Mouse (Mus musculus) heart, postnatal 10 days (tissue): ENCODE data around the gene Cyb5d1. TPM values are rescaled to one million over a fixed set of nuclear protein-coding genes. Genes with fewer than 3 reads are reported as not detected.

Source experiments
- DNase-seq, 2 experiments: peaks; one replicate each; pipeline ENCODE4 v3.0.0; 2021
- intact Hi-C: fragments of 180-260 bp; cut with DNase I; formaldehyde crosslinking; loops from one replicate; pipeline ENCODE4 v1.15.1; 2025
- total RNA-seq, 2 experiments: library from RNA; stranded (reverse); gene quantifications; 2 replicates each; pipeline ENCODE4 v1.2.3; 2021

The Cyb5d1 gene
- total RNA-seq, 2 experiments from 2014 or later = 27.5 to 30.2 TPM

DNA sequence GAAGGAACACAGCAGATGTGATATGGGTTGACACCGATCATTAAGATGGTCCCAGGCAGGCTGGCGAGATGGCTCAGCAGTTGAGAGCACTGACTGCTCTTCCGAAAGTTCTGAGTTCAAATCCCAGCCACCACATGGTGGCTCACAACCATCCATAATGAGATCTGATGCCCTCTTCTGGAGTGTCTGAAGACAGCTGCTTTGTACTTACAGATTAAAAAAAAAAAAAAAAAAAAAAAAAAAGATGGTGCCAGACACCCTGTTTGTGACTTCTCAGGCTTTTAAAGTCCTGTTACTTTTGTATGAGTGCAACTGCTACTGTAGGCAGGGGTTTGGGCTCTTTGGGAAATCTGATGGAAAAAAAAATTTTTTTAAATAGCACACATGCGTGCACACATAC, 6.8 kb downstream of the Cyb5d1 start:
- DNase-seq = no peak
- intact Hi-C loops = loop anchor here (2.0 to 5.0 kb wide), 3 partner anchors 26 to 196 kb away; no protein-coding TSS in a partner anchor

- DNase-seq = no peak
- intact Hi-C loops = loop anchor here (5.0 kb wide), 1 partner anchor 194 kb away; no protein-coding TSS in a partner anchor
Observed at GRCm38 (mm10) chr11:69386758-69387157, 8.7 kb downstream of the Cyb5d1 start.

DNA sequence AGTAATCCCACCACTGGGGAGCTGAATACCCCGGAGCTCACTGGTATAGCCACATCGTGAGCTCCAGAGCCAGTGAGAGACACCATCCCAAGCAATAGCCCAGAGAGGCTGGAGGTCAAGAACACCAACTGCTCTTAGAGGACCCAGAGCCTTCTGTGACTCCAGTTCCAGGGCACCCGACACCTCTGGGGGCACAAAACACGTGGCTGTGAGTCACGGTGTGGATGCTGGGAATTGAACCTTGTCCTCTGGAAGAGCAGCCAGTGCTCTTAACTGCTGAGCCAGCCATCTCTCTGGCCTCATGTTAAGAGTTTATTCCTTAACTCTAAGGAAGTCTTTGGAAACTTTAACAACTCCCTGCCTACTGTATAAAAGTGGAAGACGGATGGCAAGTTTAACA, 10.5 kb downstream of the Cyb5d1 start:
- no peak for DNase-seq
- intact Hi-C loops = loop anchor here (5.0 kb wide), 1 partner anchor 193 kb away; no protein-coding TSS in a partner anchor

DNA sequence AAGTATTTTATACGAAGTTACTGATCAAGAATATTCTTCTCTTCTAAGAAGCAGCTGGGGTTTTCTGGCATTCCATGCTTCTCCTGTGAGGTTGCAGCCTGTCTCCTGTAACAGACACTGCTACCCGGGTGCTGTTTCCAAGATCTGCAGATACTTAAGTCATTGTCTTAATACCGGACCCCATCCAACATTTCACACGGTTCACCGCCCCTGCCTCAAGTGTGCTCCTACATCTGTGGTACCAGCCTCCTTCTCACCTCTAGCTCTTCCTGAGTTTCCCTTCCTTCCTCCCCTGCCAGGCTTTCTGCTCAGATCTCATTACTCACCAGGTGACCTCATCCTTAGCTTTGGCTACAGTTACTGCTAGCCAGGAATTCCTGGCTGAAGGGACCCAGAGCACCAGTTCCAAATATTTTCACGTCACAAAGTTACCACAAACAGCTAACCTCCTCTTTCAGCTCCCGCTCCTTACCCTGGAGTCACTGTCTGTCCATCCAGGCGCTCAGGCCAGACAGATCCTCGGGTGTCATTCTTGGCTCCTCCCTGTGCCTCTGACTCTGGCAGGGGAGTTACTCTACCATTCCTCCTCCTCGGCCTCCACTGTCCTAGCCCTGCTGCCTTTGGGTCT, 12.8 kb downstream of the Cyb5d1 start:
- DNase-seq = peak in 1 of 2 experiments; percentile 44
- intact Hi-C loops = no loop called here

DNA sequence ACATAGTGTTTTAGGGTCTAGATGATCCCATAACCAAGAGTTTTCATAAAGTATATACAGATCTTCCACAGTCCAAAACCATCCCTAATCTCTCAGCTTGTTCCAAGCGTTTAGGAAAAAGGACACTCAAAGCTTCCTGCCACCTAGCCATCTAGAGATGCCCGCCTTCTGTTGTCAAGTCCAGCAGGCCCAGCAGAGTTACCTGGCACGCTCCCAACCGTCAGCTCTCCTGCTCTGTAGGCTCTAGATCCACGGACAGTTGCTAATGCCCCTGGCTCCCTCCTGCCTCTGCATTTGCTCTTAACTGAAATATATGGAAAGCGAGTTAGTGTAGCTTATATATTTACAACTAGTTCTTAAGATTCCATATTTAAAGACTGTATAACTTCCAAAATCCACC, 14.1 kb downstream of the Cyb5d1 start:
- intact Hi-C loops = no loop called here
- no peak for DNase-seq

DNA sequence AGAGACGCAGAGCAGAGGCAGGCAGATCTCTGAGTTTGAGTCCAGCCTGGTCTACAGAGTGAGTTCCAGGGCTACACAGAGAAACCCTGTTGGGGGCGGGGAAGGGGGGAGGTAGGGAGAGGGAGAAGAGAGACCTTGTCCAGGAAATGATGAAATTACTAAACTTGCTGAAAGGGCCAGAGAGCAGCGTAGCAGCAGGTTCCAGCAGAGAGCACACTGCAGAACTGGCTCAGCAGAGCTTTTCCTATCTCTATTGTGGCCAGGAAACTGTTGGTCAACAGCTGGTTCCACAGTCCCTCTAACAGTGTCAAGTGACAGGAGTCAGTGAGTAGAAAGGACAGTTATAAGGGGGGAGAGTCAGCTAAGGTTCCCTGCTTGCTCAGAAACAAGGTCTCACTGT, 15.8 kb downstream of the Cyb5d1 start:
- intact Hi-C loops = no loop called here
- DNase-seq = no peak

- no peak for DNase-seq
- intact Hi-C loops = no loop called here
Observed at GRCm38 (mm10) chr11:69377766-69378165, 17.7 kb downstream of the Cyb5d1 start.

- DNase-seq = no peak
- intact Hi-C loops = no loop called here
Observed at GRCm38 (mm10) chr11:69375646-69376045, 19.8 kb downstream of the Cyb5d1 start.

GRCm38 (mm10) chr11:69373223-69373965, 22.0 kb downstream of the Cyb5d1 start:
- intact Hi-C loops = loop anchor here (5.0 kb wide), 1 partner anchor 246 kb away; the partner anchor contains the start of gene Aloxe3
- no peak for DNase-seq

GRCm38 (mm10) chr11:69372780-69373170, 22.7 kb downstream of the Cyb5d1 start:
- intact Hi-C loops = loop anchor here (5.0 kb wide), 1 partner anchor 245 kb away; the partner anchor contains the start of gene Aloxe3
- DNase-seq = peak in 1 of 2 experiments; percentile 33

GRCm38 (mm10) chr11:69372056-69372779, 23.2 kb downstream of the Cyb5d1 start:
- intact Hi-C loops = loop anchor here (5.0 kb wide), 1 partner anchor 245 kb away; the partner anchor contains the start of gene Aloxe3
- DNase-seq = peak; percentile 33 to 34

GRCm38 (mm10) chr11:69371601-69372000, 23.8 kb downstream of the Cyb5d1 start:
- DNase-seq = no peak
- intact Hi-C loops = loop anchor here (5.0 kb wide), 1 partner anchor 244 kb away; the partner anchor contains the start of gene Aloxe3

DNA sequence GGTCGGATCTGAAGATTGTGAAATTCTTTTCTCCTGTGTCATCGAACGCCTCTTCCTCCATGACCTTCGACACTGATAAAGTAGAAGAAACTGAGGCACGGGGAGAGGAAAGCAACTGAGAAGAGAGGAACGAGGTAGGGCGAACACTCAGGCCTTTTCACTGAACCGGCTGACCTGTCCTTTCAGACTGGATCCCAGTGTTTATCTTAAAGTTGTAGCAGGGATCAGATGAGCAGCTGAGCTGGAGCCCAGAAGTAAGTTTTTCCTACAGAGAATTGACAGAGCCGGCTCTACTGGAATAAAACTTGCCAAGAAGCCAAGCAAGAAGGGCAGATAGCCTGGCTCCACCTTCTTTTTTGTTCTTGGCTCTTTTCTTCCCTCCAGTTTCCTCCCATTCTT, 24.6 kb downstream of the Cyb5d1 start:
- intact Hi-C loops = loop anchor here (5.0 kb wide), 1 partner anchor 244 kb away; the partner anchor contains the start of gene Aloxe3
- no peak for DNase-seq

GRCm38 (mm10) chr11:69369990-69370816, 25.2 kb downstream of the Cyb5d1 start:
- DNase-seq = no peak
- intact Hi-C loops = loop anchor here (5.0 kb wide), 1 partner anchor 243 kb away; the partner anchor contains the start of gene Aloxe3

DNA sequence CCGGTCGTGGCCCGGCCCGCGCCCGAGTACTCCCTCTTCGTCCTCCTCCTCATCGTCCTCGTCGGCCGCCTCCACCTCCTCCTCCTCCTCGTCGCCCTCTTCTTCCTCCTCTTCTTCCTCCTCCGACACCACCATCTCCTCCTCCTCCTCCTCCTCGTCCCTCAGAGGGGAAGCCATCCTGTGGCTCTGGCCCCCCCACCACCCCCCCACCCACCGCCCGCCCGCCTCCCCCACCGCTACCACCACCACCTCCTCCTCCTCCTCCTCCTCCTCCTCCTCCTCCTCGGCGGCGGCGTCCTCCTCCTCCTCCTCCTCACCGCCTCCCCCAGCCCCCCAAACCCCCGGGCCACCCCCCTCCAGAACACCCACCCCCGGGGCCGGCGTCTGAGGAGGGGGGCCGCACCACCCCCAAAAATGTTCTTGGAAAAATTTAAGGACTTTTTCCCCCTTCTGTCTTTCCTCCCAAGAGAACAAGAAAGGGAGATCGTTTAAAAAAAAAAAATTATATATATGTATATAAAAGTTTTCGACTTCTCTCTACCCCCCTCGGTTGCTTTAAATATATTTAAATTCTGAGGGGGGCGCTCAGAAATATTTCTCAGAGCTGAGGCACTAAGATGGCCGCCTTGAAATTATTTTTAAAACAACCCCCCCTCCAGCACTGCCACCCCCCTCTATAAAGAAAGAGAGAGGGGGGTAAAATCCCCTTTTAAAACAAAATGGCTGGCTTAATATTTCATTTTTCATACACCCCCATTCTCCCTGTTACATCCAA, 26.0 kb downstream of the Cyb5d1 start, which contains the start of gene Chd3:
TSS of gene Chd3 (minus strand) at position 192 of the 775 bp plus-strand sequence.
- intact Hi-C loops = no loop called here
- no peak for DNase-seq

GRCm38 (mm10) chr11:69368356-69369214, 26.8 kb downstream of the Cyb5d1 start:
- intact Hi-C loops = no loop called here
- peak; percentile 44 to 62 for DNase-seq

DNA sequence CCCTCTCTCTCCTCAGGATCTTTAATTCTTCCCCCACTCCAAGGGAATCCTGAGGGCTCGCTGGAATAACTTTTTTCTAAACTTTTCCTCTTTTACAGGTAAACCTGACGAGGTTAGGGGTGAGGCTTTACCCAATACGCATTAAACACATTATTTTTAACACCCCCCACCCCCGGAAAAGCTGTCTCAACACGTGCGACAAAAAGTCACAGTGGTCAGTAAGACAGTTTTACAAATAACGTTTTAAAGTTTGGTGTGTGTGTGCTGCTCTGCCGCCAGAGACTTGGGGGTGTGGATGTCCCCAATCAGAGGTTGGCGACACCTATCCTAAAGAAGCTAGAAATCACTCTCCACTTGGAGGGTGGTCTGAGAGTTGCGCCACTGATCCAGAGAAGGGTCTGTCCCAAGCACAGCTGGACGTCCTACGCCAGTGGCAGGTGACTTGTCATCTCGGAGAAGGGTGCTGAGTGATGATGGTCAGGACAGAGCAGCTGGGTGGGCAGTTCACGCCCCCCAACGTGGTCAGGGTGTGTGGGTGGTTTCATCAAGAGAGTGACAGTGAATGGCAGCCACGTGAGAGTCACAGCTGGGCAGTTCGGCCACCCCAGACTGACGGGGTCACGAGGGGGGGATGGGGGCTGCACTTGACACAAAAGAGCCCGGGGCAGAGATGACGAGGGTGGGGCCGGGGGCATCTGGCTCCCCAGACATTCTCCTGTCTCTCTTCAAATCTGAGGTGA, 27.6 kb downstream of the Cyb5d1 start:
- intact Hi-C loops = no loop called here

More for the DNA sequence above, 27.6 kb downstream of the Cyb5d1 start:
- peak; percentile 39 to 50 for DNase-seq
